Mouse (Mus musculus) bone marrow, adult 2 months (tissue): Measurements from ENCODE around the gene Fbf1.

Experiments used
- CTCF ChIP-seq: fragments of 200-500 bp; IDR thresholded peaks from 2 replicates; pipeline ENCODE4 v1.5.1; 2011; ENCODE audit warnings: low read length, control low read depth; ENCODE audit not compliant: control insufficient read depth, insufficient read depth
- POLR2A ChIP-seq: fragments of 200-500 bp; IDR thresholded peaks from 2 replicates; pipeline ENCODE4 v1.6.1; 2011; ENCODE audit warnings: low read depth, mild to moderate bottlenecking, control low read depth, low read length, borderline replicate concordance; ENCODE audit not compliant: control insufficient read depth

- no peak for TF ChIP-seq CTCF
- TF ChIP-seq POLR2A: no peak
Measured at GRCm38 (mm10) chr11:116176010-116176409, 8.0 kb upstream of the Fbf1 start.
